Mouse (Mus musculus) T-helper 1 cell (primary cell): ENCODE measurements around the gene Lrrc10.
"Not testable (repeated sequence)": the region's sequence is repeated elsewhere in the genome, so short reads cannot be mapped to it uniquely, and the experiment has no call there.

Experiments
- in situ Hi-C: fragments of 300-600 bp; cut with MboI, MseI; formaldehyde crosslinking; loops from one replicate; pipeline ENCODE4 v1.15.1; 2025; ENCODE audit warnings: high pct_unique_total_duplicates

The Lrrc10 gene

DNA sequence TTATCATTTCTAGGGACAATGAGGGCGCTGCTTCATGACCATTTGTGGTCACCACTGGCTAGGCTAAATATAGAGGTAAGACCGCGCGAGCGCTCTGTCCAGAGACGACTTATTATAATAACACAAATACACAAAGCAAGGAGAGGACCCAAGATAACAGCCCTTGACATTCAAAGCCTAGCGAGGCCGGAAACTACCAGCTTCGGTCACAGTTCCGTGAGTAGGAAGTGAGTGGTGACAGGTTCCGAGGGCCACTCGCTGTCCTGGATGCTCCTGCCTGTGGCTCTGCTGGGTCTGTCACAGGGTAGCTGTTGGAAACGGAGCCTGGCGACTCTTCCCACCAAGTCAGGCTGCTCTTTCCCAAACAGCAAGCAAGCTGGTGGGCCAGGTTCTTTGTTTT, 2.8 kb upstream of the Lrrc10 start:
- in situ Hi-C loops: no loop called here

DNA sequence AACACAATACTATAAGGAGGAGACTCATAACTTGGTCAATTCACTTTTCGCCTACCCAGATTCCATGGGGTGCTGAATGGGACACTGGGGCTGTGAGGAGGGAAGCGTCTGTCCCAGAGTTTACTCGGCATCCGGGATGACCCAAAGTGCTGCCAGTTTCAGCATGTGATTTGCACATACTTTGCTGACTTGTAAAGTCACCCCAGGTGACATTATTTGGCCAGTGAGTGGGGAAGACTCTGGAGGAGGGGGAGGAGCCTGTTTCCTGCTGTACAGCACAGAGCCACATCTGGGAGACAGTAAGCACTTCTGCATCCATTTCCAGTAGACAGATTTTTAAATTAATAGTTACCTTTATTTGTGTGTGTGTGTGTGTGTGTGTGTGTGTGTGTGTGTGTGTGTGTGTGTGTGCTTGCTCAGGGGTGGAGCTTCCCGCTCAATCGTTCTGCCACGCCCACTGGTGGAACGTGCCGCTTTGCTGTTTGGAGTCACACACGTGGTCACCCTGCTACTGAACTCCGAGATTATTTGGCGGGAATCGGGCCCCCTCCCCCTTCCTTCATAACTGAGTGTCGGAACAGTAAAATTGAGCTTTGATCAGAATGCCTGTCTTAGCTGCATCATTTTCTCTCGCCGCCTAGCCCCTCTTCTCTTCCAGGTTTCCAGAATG, 1.5 kb upstream of the Lrrc10 start:
- in situ Hi-C loops: not testable (repeated sequence)

DNA sequence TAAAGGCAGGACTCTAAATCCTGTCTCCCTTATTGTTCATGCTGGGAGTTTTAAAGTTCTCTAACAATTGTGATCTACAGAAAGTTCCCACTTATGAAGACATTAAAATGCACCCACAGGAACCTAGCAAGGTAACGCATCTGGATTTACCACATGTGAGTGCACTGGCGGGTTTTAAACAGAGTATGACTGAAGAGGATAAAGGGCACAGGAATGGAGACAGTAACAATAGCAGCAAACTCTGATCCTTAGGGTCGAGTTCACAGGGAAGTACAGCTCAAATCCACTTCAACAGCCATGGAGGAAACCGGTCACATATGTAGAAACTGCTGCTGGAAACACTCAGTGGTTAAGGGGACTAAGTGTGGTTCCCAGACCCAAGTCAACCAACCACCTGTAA, 4.1 kb downstream of the Lrrc10 start:
- in situ Hi-C loops: no loop called here

DNA sequence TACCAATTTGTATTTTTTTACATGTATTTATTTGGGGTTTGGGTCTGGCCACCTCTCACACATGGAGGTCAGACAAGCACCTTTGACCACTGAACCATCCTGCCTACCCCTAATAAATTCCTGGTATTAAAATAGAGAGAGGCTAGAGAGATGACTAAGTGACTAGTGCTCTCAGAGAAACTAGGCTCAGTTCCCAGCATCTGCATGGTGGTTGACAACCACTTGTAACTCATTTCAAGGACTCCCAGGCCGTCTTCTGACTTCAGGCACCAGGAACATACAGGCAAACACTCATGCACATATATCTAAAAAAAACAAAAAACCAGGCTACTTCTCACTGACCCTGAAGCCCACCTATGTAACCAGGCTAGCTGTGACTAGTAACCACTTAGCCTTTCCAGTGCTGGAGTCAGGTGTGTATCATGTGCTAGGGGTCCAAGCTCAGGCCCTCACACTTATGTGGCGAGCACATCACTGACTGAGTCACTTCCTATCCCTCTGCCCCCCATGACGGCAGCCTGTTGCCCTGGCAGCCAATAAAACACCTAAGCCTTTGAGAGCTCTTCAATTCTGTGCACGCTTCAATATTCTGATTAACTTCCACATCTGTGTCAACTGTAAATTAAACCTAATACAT, 4.9 kb downstream of the Lrrc10 start:
- in situ Hi-C loops: no loop called here

DNA sequence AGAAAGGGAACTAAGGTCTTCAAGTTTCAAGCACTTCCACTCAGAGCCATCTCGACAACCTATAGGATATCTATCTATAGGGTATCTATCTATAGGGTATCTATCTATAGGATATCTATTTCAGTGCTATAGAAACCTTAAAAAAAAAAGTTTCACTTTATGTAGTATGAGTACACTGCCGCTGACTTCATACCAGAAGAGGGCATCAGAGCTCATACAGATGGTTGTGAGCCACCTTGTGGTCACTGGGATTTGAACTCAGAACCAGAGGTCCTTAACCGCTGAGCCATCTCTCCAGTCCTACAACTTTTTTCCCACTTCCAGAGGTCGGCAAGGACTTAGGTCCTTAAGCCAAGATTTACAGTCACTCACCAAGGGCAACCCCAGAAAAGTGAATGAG, 10.5 kb downstream of the Lrrc10 start:
- in situ Hi-C loops: no loop called here

DNA sequence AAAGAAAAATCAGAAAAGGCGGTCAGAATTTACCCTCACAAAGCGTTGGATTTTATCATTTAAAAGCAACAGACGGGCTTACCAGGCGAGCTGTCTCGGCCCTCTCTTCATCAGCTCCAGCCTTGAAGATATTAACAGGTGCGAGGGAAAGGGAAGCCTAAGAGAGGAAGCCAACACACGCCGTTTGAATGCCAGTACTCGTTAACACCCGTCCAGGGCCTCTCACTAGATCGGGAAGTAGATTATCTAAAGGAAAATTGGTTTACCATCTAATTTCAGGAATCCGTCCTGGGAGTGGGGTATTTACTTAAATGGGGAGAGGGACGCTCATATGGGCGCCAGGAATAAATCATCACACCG, 17.7 kb downstream of the Lrrc10 start:
- in situ Hi-C loops: no loop called here

DNA sequence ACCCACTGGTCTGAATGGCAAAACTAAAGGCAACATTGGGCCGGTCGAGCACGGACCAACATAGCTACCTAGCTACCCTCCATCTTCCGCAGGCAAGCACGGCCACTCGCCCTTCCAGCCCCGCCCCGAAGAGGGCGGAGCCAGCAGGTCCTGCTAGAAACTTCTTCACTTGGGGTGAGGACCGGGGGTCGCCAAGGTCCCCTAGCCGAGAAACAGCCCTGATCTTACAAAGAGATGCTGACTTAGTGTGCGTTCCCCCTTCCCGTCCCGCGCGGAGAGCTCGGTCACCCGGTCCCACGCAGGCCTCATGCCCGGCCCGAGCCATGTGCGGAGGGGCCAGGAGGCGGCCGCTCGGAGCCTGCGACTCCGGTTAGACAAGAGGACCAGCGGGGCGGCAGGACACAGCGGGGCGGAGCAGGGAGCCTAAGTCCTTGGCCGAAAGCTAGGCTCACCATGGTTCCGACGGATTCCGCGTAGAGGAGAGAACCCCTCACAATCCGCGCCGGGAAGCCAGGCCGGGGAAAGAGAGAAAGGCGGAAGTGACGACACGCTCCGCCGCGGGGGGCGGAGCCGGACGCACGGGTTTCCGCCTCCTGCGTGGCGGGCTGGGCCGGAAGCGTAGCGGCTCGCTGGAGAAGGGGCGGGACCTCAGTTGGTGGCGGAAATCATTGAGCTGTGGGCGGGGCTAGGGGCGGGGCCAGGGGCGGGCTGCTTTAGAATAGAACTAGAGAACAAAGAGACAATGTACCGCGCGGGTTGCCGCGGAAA, 18.3 kb downstream of the Lrrc10 start, which contains the start of gene Cct2:
Gene Cct2, minus strand, starts transcription at position 561 of the 768 bp plus-strand sequence.
- in situ Hi-C loops: no loop called here

DNA sequence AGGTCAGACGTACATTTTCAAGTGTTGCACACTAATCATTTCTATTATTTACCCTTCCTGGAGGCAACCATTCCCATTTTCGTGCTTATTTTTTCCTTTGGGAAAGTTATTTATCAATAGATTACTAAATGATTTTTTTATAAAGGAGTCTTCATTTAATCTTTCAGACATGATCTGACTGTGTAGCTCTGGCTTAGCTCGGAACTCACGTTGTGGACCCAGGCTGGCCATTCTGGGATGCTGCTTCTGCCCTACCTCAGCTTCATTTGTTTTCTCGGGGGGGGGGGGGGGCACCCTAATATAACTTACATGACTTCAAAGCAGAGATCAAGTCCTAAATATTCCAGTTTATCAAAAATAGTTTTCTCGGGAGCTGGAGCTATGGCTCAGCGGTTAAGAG, 18.9 kb downstream of the Lrrc10 start:
- in situ Hi-C loops: no loop called here

DNA sequence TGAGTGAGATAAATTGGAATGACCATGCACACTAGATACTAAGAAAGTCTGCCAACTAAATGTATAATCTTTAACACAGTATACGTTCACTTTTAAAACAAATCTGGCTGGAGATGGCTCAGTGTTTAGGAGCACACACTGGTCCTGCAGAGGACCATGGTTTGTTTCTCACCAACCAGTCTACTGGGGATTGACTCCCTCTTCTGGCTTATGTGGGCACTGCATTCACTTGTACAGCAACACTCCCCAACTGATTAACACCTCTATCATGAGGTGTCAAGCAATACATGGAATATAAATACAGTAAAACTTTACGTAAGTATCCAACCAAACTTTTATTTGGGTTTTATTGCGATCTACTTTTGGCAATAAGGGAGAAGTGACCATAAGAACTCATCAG, 24.0 kb downstream of the Lrrc10 start:
- in situ Hi-C loops: no loop called here

DNA sequence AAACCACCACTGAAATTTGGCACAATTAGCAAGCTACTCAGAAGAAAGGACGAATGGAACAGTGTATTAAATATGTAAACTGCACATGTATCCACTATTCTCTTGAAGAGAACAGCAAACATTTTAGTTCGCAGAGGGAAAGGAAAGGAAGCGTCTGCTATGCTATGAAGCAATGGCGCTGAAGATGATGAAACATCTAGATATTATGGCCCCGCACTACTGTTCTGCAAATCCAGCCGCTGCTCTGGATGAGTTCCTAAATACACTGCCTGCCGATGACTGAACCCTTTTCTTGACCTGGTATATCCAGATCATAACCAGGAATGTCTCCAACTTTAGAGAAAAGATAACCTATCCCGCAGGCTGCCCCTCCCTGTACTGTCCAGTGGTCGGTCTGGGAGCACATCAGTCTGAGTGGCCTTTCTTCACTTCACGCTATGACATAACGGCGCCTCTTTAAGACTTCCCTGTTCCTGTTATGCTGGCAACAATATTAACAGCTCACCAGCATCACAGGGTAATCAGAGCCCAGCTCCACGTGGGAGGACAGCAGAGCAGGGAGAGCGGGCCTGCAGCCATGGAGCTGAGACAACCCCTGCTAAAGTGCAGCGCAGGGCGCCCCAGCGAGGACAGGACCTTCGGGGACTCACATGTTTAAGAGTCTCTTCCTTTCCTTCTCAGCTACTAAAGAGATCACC, 27.2 kb downstream of the Lrrc10 start:
- in situ Hi-C loops: no loop called here

DNA sequence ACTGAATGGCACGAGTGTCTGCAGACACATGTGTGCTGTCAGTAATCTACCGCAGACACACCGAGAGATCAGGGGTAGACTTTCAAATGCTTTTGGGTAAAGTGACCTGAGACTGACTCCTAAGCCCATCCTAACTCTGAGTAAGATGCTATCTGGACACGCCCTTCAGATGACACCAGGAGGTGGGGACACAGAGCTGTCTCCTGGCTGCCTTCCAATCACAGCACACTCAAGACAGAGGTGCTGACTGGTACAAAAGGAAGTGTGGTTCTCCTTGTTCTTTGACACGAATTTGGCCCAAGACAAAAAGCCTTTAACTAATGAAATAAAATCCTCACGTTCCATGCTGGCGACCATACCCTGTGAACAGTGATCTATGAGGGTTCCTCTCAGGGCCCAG, 28.0 kb downstream of the Lrrc10 start:
- in situ Hi-C loops: no loop called here

DNA sequence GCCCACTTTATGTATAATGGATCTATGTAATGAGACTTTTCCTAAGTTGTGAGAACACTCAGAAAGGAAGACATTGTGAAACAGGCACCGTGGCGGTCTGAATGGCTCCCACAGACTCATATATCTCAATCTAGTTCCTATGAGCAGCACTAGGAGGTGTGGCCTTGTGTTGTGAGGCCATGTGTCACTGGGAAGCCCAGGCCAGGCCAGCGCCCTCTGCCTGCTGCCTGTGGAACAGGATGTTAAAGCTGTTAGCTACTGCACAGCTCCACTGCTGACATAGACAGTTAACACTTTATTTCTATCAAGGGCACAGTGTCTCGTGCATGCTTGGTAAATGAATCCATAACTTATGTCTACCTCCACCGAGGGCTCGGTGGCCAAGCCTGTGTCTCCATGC, 33.1 kb downstream of the Lrrc10 start:
- in situ Hi-C loops: no loop called here

DNA sequence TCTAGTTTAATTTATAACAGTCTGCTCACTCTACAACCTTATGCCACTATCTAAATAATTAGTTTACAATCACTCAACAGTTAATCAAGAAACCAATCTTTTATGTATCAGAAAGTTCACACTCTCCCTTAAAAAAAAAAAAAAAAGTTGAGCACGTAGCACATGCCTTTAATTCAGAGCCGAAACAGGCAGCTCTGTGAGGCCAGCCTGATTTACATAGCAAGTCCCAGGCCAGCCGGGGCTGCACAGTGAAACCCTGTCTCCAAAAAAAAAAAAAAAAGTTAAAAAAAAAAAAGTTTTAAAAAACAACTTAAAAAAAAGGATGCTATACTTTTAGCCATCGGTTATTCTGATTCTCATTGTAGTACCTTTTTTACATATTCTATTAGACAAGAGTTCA, 36.2 kb downstream of the Lrrc10 start:
- in situ Hi-C loops: no loop called here

DNA sequence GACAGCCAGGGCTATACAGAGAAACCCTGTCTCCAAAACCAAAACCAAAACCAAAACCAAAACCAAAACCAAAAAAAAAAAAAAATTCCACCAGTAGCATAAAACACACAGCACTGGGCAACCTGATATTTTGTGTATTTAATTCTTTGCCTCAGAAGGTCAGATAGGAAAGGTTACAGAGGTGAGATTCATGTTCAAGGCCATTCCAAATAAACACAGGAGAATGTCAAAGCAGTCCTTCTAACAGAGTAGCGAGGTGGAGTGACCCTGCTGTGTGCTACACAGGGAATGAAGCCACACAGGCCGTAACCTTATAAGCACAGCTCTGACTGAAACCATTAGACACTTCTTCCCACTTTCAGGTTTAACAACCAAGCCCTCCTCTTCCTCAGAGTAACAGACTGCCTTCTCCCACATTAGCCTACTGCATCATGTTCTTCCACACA, 36.8 kb downstream of the Lrrc10 start:
- in situ Hi-C loops: no loop called here

DNA sequence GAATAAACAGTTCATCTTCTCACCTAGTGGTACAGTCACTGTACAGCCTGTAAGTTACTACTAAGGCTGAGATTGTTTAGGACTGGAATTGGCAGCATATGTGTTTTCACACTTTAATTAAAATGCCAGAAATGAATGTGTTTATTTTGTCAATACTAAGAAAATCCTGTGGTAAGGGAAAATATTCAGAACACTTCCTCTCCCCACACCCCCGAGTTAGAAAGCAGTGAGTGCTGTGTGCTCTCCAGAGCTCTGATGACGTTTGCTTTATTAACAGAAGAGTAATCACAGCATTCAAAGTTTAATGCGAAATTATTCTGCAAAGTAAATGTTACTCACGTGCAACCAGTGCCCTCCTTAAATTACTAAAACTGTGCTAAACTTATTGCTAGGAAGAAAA, 44.5 kb downstream of the Lrrc10 start:
- in situ Hi-C loops: no loop called here

DNA sequence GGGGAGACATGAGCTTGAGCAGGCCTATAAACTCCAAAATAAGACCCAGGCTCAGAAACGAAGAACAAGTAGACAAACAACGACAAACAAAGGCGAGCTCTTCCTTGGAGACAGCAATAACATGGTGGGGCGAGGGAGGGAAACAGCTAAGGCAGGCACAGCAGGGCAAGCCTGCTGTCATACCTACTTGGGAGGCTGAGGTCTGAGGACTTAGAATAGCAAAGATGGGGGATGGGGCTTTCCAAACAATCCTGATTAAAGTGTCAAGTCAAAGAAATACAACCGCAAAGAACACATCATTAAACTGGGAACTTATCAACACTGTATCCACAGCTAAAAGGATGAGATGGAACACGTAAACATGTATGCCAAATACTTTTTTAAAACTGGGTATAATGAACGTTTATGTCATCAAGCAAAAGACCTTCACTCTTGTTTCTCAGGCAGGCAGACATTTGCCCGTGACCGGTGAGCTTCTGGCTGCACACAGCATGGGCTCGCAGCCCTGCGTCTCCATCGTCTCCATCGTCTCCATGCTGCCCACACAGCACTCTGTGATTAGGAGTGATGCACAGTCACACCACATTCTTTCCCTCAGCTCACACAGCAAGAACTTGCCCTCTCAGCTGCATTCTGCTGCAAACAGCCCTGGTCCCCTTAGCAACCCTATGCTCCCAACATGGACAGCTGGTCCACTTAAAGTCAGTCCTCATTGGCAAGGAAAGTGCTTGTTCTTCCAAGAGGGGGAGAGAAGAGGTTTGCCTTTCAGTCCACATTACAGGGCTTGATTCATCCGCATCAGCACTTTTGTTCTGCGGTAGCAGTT, 49.6 kb downstream of the Lrrc10 start:
- in situ Hi-C loops: no loop called here

DNA sequence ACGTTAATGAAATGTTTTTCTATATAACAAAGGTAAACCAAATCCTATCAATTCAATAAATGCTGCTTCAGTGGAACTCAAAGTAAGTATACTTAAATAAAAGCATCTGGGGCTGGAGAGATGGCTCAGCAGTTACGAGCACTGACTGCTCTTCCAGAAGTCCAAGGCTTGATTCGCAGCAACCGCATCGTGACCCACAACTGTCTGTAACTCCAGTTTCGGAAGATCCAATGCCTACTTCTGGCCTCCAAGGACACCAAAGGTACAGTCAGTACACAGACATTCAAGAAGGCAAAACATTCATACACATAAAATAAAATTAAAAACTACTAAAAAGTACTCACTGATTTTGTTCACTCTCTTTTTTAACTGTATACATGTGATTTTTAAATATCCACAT, 51.0 kb downstream of the Lrrc10 start:
- in situ Hi-C loops: no loop called here
